Mouse (Mus musculus) testis, postnatal 14 days (tissue): ENCODE measurements around the gene Olfr504.
"Not testable (repeated sequence)": the region's sequence is repeated elsewhere in the genome, so short reads cannot be mapped to it uniquely, and the experiment has no call there.

Source experiments
- DNase-seq: peaks from one replicate; pipeline ENCODE4 v3.0.0; 2021; ENCODE audit warnings: low spot score

The Olfr504 gene

GRCm38 (mm10) chr7:108565693-108566092 lies at the start of gene Olfr504:
Gene Olfr504 (minus strand): TSS chr7:108565793.
- DNase-seq: no peak

GRCm38 (mm10) chr7:108614110-108614509 lies 48.5 kb upstream of the Olfr504 start:
- DNase-seq: no peak

DNA sequence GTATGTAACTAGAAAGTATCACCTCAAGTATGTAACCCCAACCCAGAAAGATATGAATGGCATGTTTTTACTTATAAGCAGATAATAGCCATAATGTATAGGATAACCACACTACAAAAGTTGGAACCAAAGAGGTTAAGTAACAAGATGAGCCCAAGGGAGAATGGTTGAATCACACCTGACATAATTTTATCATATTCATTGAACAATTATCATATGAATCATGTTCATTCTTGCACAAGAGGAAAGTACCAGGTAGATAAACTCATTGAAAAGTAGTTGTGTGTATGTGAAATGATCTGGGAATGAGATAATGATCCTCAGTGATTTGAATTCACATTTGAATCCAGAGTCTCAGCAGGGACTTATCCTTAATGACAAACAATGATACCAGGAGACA lies 44.9 kb upstream of the Olfr504 start, which contains the start of gene Olfr506:
Gene Olfr506, plus strand, starts transcription at position 301 of the 400 bp plus-strand sequence.
- DNase-seq: no peak

DNA sequence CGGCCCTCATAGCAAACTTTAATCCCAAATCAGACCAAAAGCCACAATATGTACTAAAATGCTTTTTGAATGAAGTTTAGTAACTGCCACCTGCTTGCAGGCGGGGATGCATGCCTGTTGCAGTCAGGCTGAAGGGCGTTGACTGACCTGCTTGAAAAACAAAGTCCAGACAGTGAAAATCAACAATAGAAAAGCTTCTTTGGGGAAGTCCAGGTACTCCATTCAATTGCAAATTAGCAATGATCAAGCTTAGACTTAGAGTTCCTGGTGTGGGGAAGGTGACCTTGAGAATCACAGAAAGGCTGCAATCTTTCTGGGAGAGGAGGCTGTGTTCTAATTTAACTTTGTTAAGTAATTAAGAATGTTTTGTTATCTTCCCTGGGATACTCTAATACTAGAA lies 36.3 kb upstream of the Olfr504 start:
- not testable (repeated sequence) for DNase-seq

GRCm38 (mm10) chr7:108589797-108590196 lies 24.2 kb upstream of the Olfr504 start:
- DNase-seq: no peak

- not testable (repeated sequence) for DNase-seq
These were observed 21.4 kb downstream of the Olfr504 start, which contains the start of gene Olfr503 for GRCm38 (mm10) chr7:108544227-108544626. Gene Olfr503 (plus strand): TSS chr7:108544527.

DNA sequence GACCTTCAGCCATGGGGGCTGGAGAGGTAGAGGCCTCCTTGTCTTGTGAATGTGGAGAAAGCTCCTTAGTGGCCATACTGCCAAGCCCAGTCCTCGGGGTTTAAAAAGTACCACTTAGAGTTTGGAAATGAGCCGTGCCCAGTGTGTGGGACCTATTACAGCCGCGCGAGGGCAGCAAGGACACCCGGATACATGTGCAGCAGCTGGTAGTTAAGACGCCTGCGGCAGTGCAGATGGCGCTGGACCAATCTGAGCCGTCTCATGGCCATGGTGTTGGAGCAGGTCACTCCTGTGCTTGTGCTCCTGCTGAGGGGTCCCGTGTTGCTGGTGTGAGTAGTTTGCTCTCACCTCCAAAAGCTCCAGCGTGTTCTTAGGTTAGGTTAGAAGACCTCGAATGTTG lies 23.2 kb downstream of the Olfr504 start:
- DNase-seq: no peak

- no peak for DNase-seq
These were observed 40.6 kb downstream of the Olfr504 start, which contains the start of gene Olfr502 for GRCm38 (mm10) chr7:108524965-108525364. Gene Olfr502 (minus strand): TSS chr7:108525065.
